9 mouse cellular contexts compared by ENCODE assay signal in the genomic region with DNA sequence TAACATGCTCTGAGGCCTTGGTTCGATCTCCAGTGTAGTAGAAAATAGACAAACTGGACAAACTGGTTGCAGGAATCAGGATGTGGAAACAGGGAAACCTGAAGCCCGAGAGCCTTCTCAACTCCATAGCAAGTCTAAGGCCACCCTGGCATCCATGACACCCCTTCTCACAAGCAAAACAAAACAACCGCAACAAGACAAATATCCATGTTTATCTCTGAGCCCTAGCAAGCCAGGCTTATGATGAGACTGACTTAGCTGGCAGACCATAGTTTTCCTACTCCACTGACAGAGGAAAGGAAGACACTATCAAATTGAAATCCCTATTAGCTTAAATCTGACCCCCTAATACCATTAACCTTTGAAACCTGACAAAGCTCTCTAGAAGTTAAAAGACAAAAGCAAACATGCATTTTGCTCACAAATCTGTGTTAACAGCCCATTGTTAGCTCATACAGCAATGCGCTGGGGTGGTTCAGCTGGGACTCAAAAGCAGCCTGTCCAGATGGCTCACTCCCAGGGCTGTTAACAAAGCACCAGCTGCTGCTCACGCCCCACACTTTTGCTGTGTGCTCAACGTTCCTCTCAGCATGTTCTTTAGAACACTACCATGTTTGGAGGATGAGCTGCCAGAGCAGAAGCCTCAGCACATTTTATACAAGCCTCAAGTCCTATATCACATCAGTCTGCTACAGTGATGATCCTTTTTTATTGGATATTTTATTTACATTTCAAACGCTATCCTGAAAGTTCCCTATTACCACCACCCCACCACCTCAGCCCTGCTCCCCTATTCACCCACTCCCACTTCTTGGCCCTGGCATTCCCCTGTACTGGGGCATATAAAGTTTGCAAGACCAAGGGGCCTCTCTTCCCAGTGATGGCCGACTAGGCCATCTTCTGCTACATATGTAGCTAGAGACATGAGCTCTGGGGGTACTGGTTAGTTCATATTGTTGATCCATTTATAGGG. TPM values are rescaled to one million over a fixed set of nuclear protein-coding genes. Genes with fewer than 3 reads are reported as not detected.
DNase-seq lines count a peak whose midpoint lies in the region; ATAC-seq and TF ChIP-seq lines count a peak whose summit lies in the region.
"Had no signal": no experiment of that assay in that cellular context is flagged by ENCODE, and none has a peak within 500 bp of the region (broad histone marks: within the 10 kb centered on the region; RNA-seq: fewer than 3 reads in every experiment).

No protein-coding gene starts in this region.

- intact Hi-C loops in gastrocnemius, postnatal 36 days (cut with DNase I): no loop called here

- H3K27me3 ChIP-seq in midbrain, postnatal 0 days (ENCODE audit: insufficient read depth, low read length): no peaks in the 10 kb centered on the region
- H3K27me3 ChIP-seq: limb, embryonic 13.5 days had no signal

- H3K4me3 ChIP-seq in midbrain, postnatal 0 days (ENCODE audit: low read depth, low read length): no peak overlapping the region
- H3K4me3 ChIP-seq: limb, embryonic 13.5 days had no signal

- H3K9ac ChIP-seq in midbrain, postnatal 0 days (replicated peaks; ENCODE audit: low read length, poor library complexity, severe bottlenecking): no peak overlapping the region
- H3K9ac ChIP-seq: limb, embryonic 13.5 days had no signal

- WGBS in midbrain, postnatal 0 days: 57% methylated on average over 8 of the region's 8 CpGs

- TF ChIP-seq CTCF in midbrain, postnatal 0 days (IDR thresholded peaks at IDR 0.05): no peak

- H3K27ac ChIP-seq in midbrain, postnatal 0 days (ENCODE audit: low read depth, low read length): no peak overlapping the region
- H3K27ac ChIP-seq: limb, embryonic 13.5 days had no signal

- peak; percentile 62; the same call in 1 of the 2 replicates for ATAC-seq in midbrain, postnatal 0 days (ENCODE audit: low FRiP score)

- H3K36me3 ChIP-seq in midbrain, postnatal 0 days (ENCODE audit: insufficient read depth, low read length): no peaks in the 10 kb centered on the region
- H3K36me3 ChIP-seq: limb, embryonic 13.5 days had no signal

- no peak overlapping the region for H3K4me2 ChIP-seq in midbrain, postnatal 0 days (ENCODE audit: low read depth, low read length, poor library complexity, severe bottlenecking)
- H3K4me2 ChIP-seq: limb, embryonic 13.5 days had no signal

- DNase-seq in gastrocnemius, postnatal 10 days: peak; percentile 18
- no peak for DNase-seq in gastrocnemius, postnatal 36 days
- DNase-seq in frontal cortex, adult 2 months (ENCODE audit: extremely low spot score in 1 of 2, low spot score in 1 of 2): peak; percentile 83 to 84
- peak; percentile 77 to 83 for DNase-seq in left cerebral cortex, adult 18-20 months (ENCODE audit: low spot score in 2 of 2)
- peak; percentile 67 for DNase-seq in midbrain, postnatal 0 days (ENCODE audit: low spot score)
- DNase-seq in urinary bladder, postnatal 4 days (ENCODE audit: low spot score in 2 of 2): no peak
- no peak for DNase-seq in cerebellum, adult 18-20 months
- DNase-seq in cerebellum, adult 9-10 months: no peak

- no peaks in the 10 kb centered on the region for H3K4me1 ChIP-seq in midbrain, postnatal 0 days (ENCODE audit: insufficient read depth, low read length)

- no peaks in the 10 kb centered on the region for H3K9me3 ChIP-seq in midbrain, postnatal 0 days (ENCODE audit: low read length)
- H3K9me3 ChIP-seq: limb, embryonic 13.5 days had no signal

RNA-seq across cellular contexts. Expression of a gene that starts 24.0 kb away (rescaled TPM):
- under 1 TPM; 0.09 to 0.14 TPM for total RNA-seq in gastrocnemius, postnatal 10 days (2021)
- total RNA-seq in gastrocnemius, postnatal 36 days (2021): not detected
- 0.38 and 0.88 TPM in 2 replicates for polyA plus RNA-seq in frontal cortex, adult 2 months (2012; rRNA removed)
- total RNA-seq in left cerebral cortex, adult 18-20 months (2021): under 1 TPM in 1 of 2 experiments, not detected in 1; 0.14 TPM
- 0.14 and 0.33 TPM in 2 replicates for total RNA-seq in midbrain, postnatal 0 days (2014; rRNA removed)
- 0.07 and 0.25 TPM in 2 replicates for polyA plus RNA-seq in midbrain, postnatal 0 days (2015; fragmentation: Nextera tagmentation; extraction: Ambion mirVana)

Comparison
In these comparisons a context has a peak if more than half of its experiments do, and no peak if none do; other contexts are left out.
1. DNase-seq: peak in gastrocnemius, postnatal 10 days (single experiment), frontal cortex, adult 2 months (2 of 2), left cerebral cortex, adult 18-20 months (2 of 2) and midbrain, postnatal 0 days (single experiment); none in gastrocnemius, postnatal 36 days (0 of 2), urinary bladder, postnatal 4 days (0 of 2), cerebellum, adult 18-20 months (0 of 2) and cerebellum, adult 9-10 months (single experiment).